Comparison of ENCODE assay signal across 7 mouse cellular contexts in the genomic region with DNA sequence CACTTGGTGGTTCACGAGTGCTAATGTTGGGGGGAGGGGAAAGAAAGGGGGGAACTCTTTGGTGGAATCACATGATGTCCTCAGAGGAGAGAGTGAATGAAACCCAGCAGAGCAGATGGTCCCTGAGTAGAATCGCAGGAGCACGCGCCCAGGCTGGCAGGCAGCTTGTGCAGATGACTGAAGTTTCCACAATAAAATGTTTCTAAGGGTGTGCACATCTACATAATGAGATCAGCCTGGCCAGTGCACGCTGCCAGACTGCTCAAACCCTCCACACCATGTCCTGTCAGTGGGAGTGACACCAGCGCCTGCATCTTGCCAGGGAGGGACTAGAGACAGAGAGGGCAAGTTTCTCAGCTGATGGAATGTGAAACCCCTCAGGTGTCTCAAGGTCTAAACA. TPM values are rescaled to one million over a fixed set of nuclear protein-coding genes. Genes with fewer than 3 reads are reported as not detected.
DNase-seq lines count a peak whose midpoint lies in the region.

No protein-coding gene starts in this region.

- peak; percentile 35 for DNase-seq in urinary bladder, postnatal 14 days (ENCODE audit: low spot score)
- DNase-seq in urinary bladder, postnatal 4 days (ENCODE audit: low spot score in 2 of 2) = no peak
- DNase-seq in gonadal fat pad, adult 2 months (ENCODE audit: low read depth) = peak; percentile 37
- peak; percentile 35 to 38 for DNase-seq in layer of hippocampus, postnatal 25 days (ENCODE audit: extremely low spot score in 1 of 2, low spot score in 1 of 2)
- no peak for DNase-seq in spleen, adult 18-20 months
- no peak for DNase-seq in adrenal gland, adult 8-10 months
- DNase-seq in neural tube, embryonic 10.5 days (ENCODE audit: extremely low spot score, low spot score) = no peak

RNA-seq across cellular contexts. Expression of a gene that starts 10.9 kb away (rescaled TPM):
- polyA plus RNA-seq in gonadal fat pad, adult 2 months (2012; rRNA removed) = 21.6 and 22.7 TPM in 2 replicates
- 10 to 100 TPM; 10.0 to 14.5 TPM for total RNA-seq in layer of hippocampus, postnatal 25 days (2021)
- 10 to 100 TPM in 2 of 4 experiments, 1 to 10 TPM in 2; 8.0 to 14.7 (median 11.5) TPM for total RNA-seq in adrenal gland, adult 8-10 months (2022)

RNA-seq across cellular contexts. Expression of a gene that starts 13.0 kb away (rescaled TPM):
- 73.9 and 92.9 TPM in 2 replicates for polyA plus RNA-seq in gonadal fat pad, adult 2 months (2012; rRNA removed)
- total RNA-seq in layer of hippocampus, postnatal 25 days (2021) = 1 to 10 TPM; 6.0 to 6.1 TPM
- 100 to 1,000 TPM; 443 to 768 (median 514) TPM for total RNA-seq in adrenal gland, adult 8-10 months (2022)

RNA-seq across cellular contexts. Expression of a gene that starts 29.4 kb away (rescaled TPM):
- polyA plus RNA-seq in gonadal fat pad, adult 2 months (2012; rRNA removed) = 96.7 and 101 TPM in 2 replicates
- 10 to 100 TPM; 21.2 to 21.9 TPM for total RNA-seq in layer of hippocampus, postnatal 25 days (2021)
- 10 to 100 TPM; 39.6 to 67.0 (median 51.5) TPM for total RNA-seq in adrenal gland, adult 8-10 months (2022)

RNA-seq across cellular contexts. Expression of a gene that starts 45.2 kb away (rescaled TPM):
- 8.0 and 11.2 TPM in 2 replicates for polyA plus RNA-seq in gonadal fat pad, adult 2 months (2012; rRNA removed)
- 10 to 100 TPM; 16.4 to 17.2 TPM for total RNA-seq in layer of hippocampus, postnatal 25 days (2021)
- total RNA-seq in adrenal gland, adult 8-10 months (2022) = not detected

RNA-seq across cellular contexts. Expression of a gene that starts 49.8 kb away (rescaled TPM):
- polyA plus RNA-seq in gonadal fat pad, adult 2 months (2012; rRNA removed) = 0.61 and 0.92 TPM in 2 replicates
- not detected for total RNA-seq in layer of hippocampus, postnatal 25 days (2021)
- under 1 TPM in 1 of 4 experiments, not detected in 3; 0.73 TPM for total RNA-seq in adrenal gland, adult 8-10 months (2022)

Comparison
In these comparisons a context has a peak if more than half of its experiments do, and no peak if none do; other contexts are left out.
1. DNase-seq: peak in urinary bladder, postnatal 14 days (single experiment), gonadal fat pad, adult 2 months (single experiment) and layer of hippocampus, postnatal 25 days (2 of 2); none in urinary bladder, postnatal 4 days (0 of 2), spleen, adult 18-20 months (0 of 2), adrenal gland, adult 8-10 months (single experiment) and neural tube, embryonic 10.5 days (single experiment).
2. RNA of a gene that starts 13.0 kb away (total RNA-seq): 443 to 768 TPM in adrenal gland, adult 8-10 months; 6.0 to 6.1 TPM in layer of hippocampus, postnatal 25 days; every median in the first group is over 10 times any median in the second.